Mouse (Mus musculus) stomach, embryonic 14.5 days (tissue): ENCODE data around the gene Ccdc183. TPM values are rescaled to one million over a fixed set of nuclear protein-coding genes. Genes with fewer than 3 reads are reported as not detected.

Experiments
- ATAC-seq: fragments of 200-750 bp; cut with Nextera tagmentation; 2 replicates; pipeline ENCODE4 v1.8.0; 2017; ENCODE audit warnings: low read depth, moderate TSS enrichment; ENCODE audit not compliant: insufficient number of reproducible peaks, insufficient read depth, low FRiP score
- H3K27ac ChIP-seq: fragments of 300-500 bp; sonication (generic); 2 replicates; pipeline ENCODE4 v1.5.1; 2014; ENCODE audit warnings: mild to moderate bottlenecking, low read length, moderate library complexity, mixed read lengths
- H3K27me3 ChIP-seq: fragments of 300-500 bp; sonication (generic); 2 replicates; pipeline ENCODE4 v1.6.1; 2014; ENCODE audit warnings: low read length, control low read depth, mixed read lengths; ENCODE audit not compliant: control insufficient read depth, insufficient read depth
- H3K36me3 ChIP-seq: fragments of 300-500 bp; sonication (generic); 2 replicates; pipeline ENCODE4 v1.6.1; 2014; ENCODE audit warnings: mild to moderate bottlenecking, control low read depth, low read length, moderate library complexity, mixed read lengths; ENCODE audit not compliant: control insufficient read depth, insufficient read depth
- H3K4me1 ChIP-seq: fragments of 300-500 bp; sonication (generic); 2 replicates; pipeline ENCODE4 v1.6.1; 2014; ENCODE audit warnings: low read length, control low read depth, mixed read lengths; ENCODE audit not compliant: control insufficient read depth, insufficient read depth
- H3K4me2 ChIP-seq: fragments of 300-500 bp; sonication (generic); replicated peaks from 2 replicates; pipeline ENCODE4 v1.6.1; 2014; ENCODE audit warnings: low read depth, low read length, control low read depth
- H3K4me3 ChIP-seq: fragments of 300-500 bp; sonication (generic); 2 replicates; pipeline ENCODE4 v1.5.1; 2014; ENCODE audit warnings: low read depth, low read length, control low read depth
- H3K9ac ChIP-seq: fragments of 300-500 bp; sonication (generic); replicated peaks from 2 replicates; pipeline ENCODE4 v1.6.1; 2014; ENCODE audit warnings: low read depth, mild to moderate bottlenecking, control low read depth, low read length, moderate library complexity, mixed read lengths
- H3K9me3 ChIP-seq: fragments of 300-500 bp; sonication (generic); 2 replicates; pipeline ENCODE4 v1.6.1; 2016; ENCODE audit warnings: low read depth, low read length, control low read depth; ENCODE audit not compliant: control insufficient read depth
- WGBS: fragments of 180-500 bp; shearing (Covaris S2); extraction: QIAGEN DNeasy Blood & Tissue Kit; methylation state at CpG from one replicate; pipeline ENCODE4 v1.1.7; 2014; 5-methylcytosine and 5-hydroxymethylcytosine counted together
- polyA plus RNA-seq: library from polyadenylated mRNA; unstranded; fragments of >200 nt; fragmentation: Nextera tagmentation; extraction: Ambion mirVana; gene quantifications from 2 replicates; pipeline ENCODE4 v1.2.1, GENCODE M21; 2014

The Ccdc183 gene
- polyA plus RNA-seq, 1 experiment from 2014 or later: 0.19 TPM

- H3K9ac ChIP-seq: no peak overlapping the region
- no peaks in the 10 kb centered on the region for H3K9me3 ChIP-seq
- 87% methylated on average over 1 of the region's 1 CpGs for WGBS
- no peaks in the 10 kb centered on the region for H3K27me3 ChIP-seq
- no peak overlapping the region for H3K27ac ChIP-seq
- H3K36me3 ChIP-seq: peaks cover 78% of the 10 kb centered on the region
- no peak overlapping the region for H3K4me2 ChIP-seq
- no peak overlapping the region for H3K4me3 ChIP-seq
- ATAC-seq: no peak
- H3K4me1 ChIP-seq: no peaks in the 10 kb centered on the region
Measured at GRCm38 (mm10) chr2:25598749-25599148, 18.7 kb downstream of the Ccdc183 start.

- Histone ChIP-seq H3K9ac (no peak overlapping the region), H3K27ac (no peak overlapping the region), H3K4me1 (no peaks in the 10 kb centered on the region), H3K27me3 (no peaks in the 10 kb centered on the region), H3K4me3 (no peak overlapping the region), H3K9me3 (no peaks in the 10 kb centered on the region), H3K4me2 (no peak overlapping the region), H3K36me3 (peaks cover 88% of the 10 kb centered on the region)
- ATAC-seq: no peak
- 89% methylated on average over 5 of the region's 5 CpGs for WGBS
Measured at GRCm38 (mm10) chr2:25596765-25597510, 20.5 kb downstream of the Ccdc183 start.

- Histone ChIP-seq H3K4me3 (no peak overlapping the region), H3K4me1 (no peaks in the 10 kb centered on the region), H3K9me3 (no peaks in the 10 kb centered on the region), H3K4me2 (no peak overlapping the region), H3K9ac (no peak overlapping the region), H3K27ac (no peak overlapping the region), H3K36me3 (peaks cover 78% of the 10 kb centered on the region), H3K27me3 (no peaks in the 10 kb centered on the region)
- WGBS: 87% methylated on average over 2 of the region's 2 CpGs
- no peak for ATAC-seq
Measured at GRCm38 (mm10) chr2:25591863-25592262, 25.6 kb downstream of the Ccdc183 start.

- Histone ChIP-seq H3K9ac (no peak overlapping the region), H3K4me2 (no peak overlapping the region), H3K4me3 (no peak overlapping the region), H3K27me3 (no peaks in the 10 kb centered on the region), H3K9me3 (no peaks in the 10 kb centered on the region), H3K36me3 (peaks cover 80% of the 10 kb centered on the region), H3K27ac (no peak overlapping the region), H3K4me1 (no peaks in the 10 kb centered on the region)
- ATAC-seq: no peak
- 92% methylated on average over 8 of the region's 8 CpGs for WGBS
Measured at GRCm38 (mm10) chr2:25588227-25588907, 29.1 kb downstream of the Ccdc183 start.

- Histone ChIP-seq H3K4me1 (peaks cover 6% of the 10 kb centered on the region), H3K9me3 (no peaks in the 10 kb centered on the region), H3K36me3 (peaks cover 77% of the 10 kb centered on the region), H3K27me3 (no peaks in the 10 kb centered on the region), H3K4me3 (no peak overlapping the region), H3K27ac (no peak overlapping the region), H3K9ac (no peak overlapping the region), H3K4me2 (no peak overlapping the region)
- 90% methylated on average over 8 of the region's 8 CpGs for WGBS
- no peak for ATAC-seq
Measured at GRCm38 (mm10) chr2:25587290-25587689, 30.2 kb downstream of the Ccdc183 start.

- no peak overlapping the region for H3K4me3 ChIP-seq
- H3K4me2 ChIP-seq: no peak overlapping the region
- peaks cover 61% of the 10 kb centered on the region for H3K36me3 ChIP-seq
- H3K27ac ChIP-seq: no peak overlapping the region
- no peak for ATAC-seq
- H3K4me1 ChIP-seq: peaks cover 6% of the 10 kb centered on the region
- H3K27me3 ChIP-seq: peaks cover under 1% of the 10 kb centered on the region
- WGBS: 90% methylated on average over 3 of the region's 3 CpGs
- no peak overlapping the region for H3K9ac ChIP-seq
- H3K9me3 ChIP-seq: no peaks in the 10 kb centered on the region
Measured at GRCm38 (mm10) chr2:25585601-25586000, 31.9 kb downstream of the Ccdc183 start.

- WGBS: 86% methylated on average over 4 of the region's 4 CpGs
- no peak overlapping the region for H3K4me2 ChIP-seq
- no peak overlapping the region for H3K9ac ChIP-seq
- no peaks in the 10 kb centered on the region for H3K9me3 ChIP-seq
- H3K27ac ChIP-seq: no peak overlapping the region
- H3K4me1 ChIP-seq: peaks cover 8% of the 10 kb centered on the region
- no peak for ATAC-seq
- H3K27me3 ChIP-seq: peaks cover 8% of the 10 kb centered on the region
- peaks cover 53% of the 10 kb centered on the region for H3K36me3 ChIP-seq
- H3K4me3 ChIP-seq: no peak overlapping the region
Measured at GRCm38 (mm10) chr2:25584856-25585255, 32.6 kb downstream of the Ccdc183 start.

- Histone ChIP-seq H3K27me3 (peaks cover 15% of the 10 kb centered on the region), H3K4me3 (no peak overlapping the region), H3K4me2 (no peak overlapping the region), H3K9me3 (no peaks in the 10 kb centered on the region), H3K4me1 (peaks cover 14% of the 10 kb centered on the region), H3K36me3 (peaks cover 48% of the 10 kb centered on the region), H3K27ac (no peak overlapping the region), H3K9ac (no peak overlapping the region)
- 91% methylated on average over 3 of the region's 3 CpGs for WGBS
- no peak for ATAC-seq
Measured at GRCm38 (mm10) chr2:25584152-25584551, 33.3 kb downstream of the Ccdc183 start.
